Mouse (Mus musculus): ENCODE data around the gene P3h4. TPM values are rescaled to one million over a fixed set of nuclear protein-coding genes. Genes with fewer than 3 reads are reported as not detected.
"Not testable (repeated sequence)": the region's sequence is repeated elsewhere in the genome, so short reads cannot be mapped to it uniquely, and the experiment has no call there.

P3h4 gene
- polyA plus RNA-seq, 2 experiments from 2014 or later, result not detected

- ATAC-seq, result no peak
These were observed 23.4 kb downstream of the P3h4 start for GRCm38 (mm10) chr11:100391081-100391883.

- no peak for ATAC-seq
These were observed 24.6 kb downstream of the P3h4 start for GRCm38 (mm10) chr11:100389931-100390445.

- no peak for ATAC-seq
These were observed 26.0 kb downstream of the P3h4 start for GRCm38 (mm10) chr11:100388588-100388987.

GRCm38 (mm10) chr11:100387589-100388375 lies 26.9 kb downstream of the P3h4 start:
- ATAC-seq, result no peak

- ATAC-seq, result no peak
These were observed 27.5 kb downstream of the P3h4 start for GRCm38 (mm10) chr11:100387111-100387510.

- no peak for ATAC-seq
These were observed 28.1 kb downstream of the P3h4 start for GRCm38 (mm10) chr11:100386586-100386985.

- no peak for ATAC-seq
These were observed 29.6 kb downstream of the P3h4 start for GRCm38 (mm10) chr11:100385016-100385415.

GRCm38 (mm10) chr11:100382682-100383081 lies 32.0 kb downstream of the P3h4 start:
- no peak for ATAC-seq

- no peak for ATAC-seq
These were observed 35.3 kb downstream of the P3h4 start for GRCm38 (mm10) chr11:100379311-100379710.

GRCm38 (mm10) chr11:100378446-100378845 lies 36.2 kb downstream of the P3h4 start:
- ATAC-seq, result no peak

- no peak for ATAC-seq
These were observed 36.6 kb downstream of the P3h4 start for GRCm38 (mm10) chr11:100377989-100378388.

GRCm38 (mm10) chr11:100376746-100377389 lies 37.8 kb downstream of the P3h4 start:
- ATAC-seq, result no peak

GRCm38 (mm10) chr11:100376005-100376404 lies 38.6 kb downstream of the P3h4 start:
- ATAC-seq, result no peak

GRCm38 (mm10) chr11:100375127-100375526 lies 39.5 kb downstream of the P3h4 start:
- no peak for ATAC-seq

GRCm38 (mm10) chr11:100371981-100372558 lies 42.6 kb downstream of the P3h4 start:
- no peak for ATAC-seq

- no peak for ATAC-seq
These were observed 44.8 kb downstream of the P3h4 start for GRCm38 (mm10) chr11:100369822-100370221.

- ATAC-seq, result no peak
These were observed 45.5 kb downstream of the P3h4 start for GRCm38 (mm10) chr11:100369145-100369544.

- ATAC-seq, result peak; percentile 56
These were observed 51.6 kb downstream of the P3h4 start for GRCm38 (mm10) chr11:100362979-100363562.

GRCm38 (mm10) chr11:100362209-100362978 lies 52.2 kb downstream of the P3h4 start:
- no peak for ATAC-seq

GRCm38 (mm10) chr11:100361059-100361458 lies 53.6 kb downstream of the P3h4 start:
- ATAC-seq, result not testable (repeated sequence)

- no peak for ATAC-seq
These were observed 54.5 kb downstream of the P3h4 start for GRCm38 (mm10) chr11:100360175-100360574.
